Mouse (Mus musculus) liver, embryonic 14.5 days (tissue): Measurements from ENCODE around the gene Optc.

Experiments used
- CTCF ChIP-seq: IDR thresholded peaks from 2 replicates; pipeline ENCODE4 v1.5.1; 2016; ENCODE audit warnings: antibody characterized with exemption, low read depth, control low read depth
- EP300 ChIP-seq: IDR thresholded peaks from 2 replicates; pipeline ENCODE4 v1.6.1; 2016; ENCODE audit warnings: antibody characterized with exemption, low read depth

- no peak for TF ChIP-seq EP300
- no peak for TF ChIP-seq CTCF
Measured at GRCm38 (mm10) chr1:133878825-133879423, 28.9 kb downstream of the Optc start.
